Mouse (Mus musculus): ENCODE results near the gene Tnfaip8l1. TPM values are rescaled to one million over a fixed set of nuclear protein-coding genes. Genes with fewer than 3 reads are reported as not detected.

Tnfaip8l1 gene
- total RNA-seq (2023) = 1 to 10 TPM; 1.3 to 1.8 TPM

DNA sequence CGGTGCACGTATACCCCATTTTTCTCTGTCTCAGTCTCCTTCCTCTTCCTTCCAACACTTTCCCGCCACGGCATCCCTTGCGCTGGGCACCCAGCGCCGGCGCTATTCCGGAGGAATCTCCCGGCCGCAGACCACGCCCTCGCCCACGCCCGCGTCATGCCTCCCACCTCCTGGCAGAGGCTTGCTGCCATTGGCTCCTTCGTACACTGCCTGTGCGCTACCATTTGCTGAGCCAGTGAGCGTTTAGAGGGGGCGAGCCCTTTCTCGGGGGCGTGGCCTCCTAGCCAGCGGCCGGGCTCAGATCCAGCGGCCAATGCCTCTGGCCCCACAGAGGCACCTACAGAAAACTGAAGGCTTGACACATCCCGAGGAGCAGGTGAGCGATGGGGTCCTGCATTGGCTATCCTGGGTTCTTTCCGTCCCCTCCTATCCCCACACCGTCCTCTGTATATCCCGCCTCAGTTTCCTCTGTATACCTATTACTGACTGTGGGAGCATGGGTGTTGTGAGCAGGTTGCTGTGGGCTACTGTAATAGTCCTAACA lies at the start of gene Tnfaip8l1:
Tnfaip8l1 (plus strand) TSS at position 247 of the 544 bp plus-strand sequence.

DNA sequence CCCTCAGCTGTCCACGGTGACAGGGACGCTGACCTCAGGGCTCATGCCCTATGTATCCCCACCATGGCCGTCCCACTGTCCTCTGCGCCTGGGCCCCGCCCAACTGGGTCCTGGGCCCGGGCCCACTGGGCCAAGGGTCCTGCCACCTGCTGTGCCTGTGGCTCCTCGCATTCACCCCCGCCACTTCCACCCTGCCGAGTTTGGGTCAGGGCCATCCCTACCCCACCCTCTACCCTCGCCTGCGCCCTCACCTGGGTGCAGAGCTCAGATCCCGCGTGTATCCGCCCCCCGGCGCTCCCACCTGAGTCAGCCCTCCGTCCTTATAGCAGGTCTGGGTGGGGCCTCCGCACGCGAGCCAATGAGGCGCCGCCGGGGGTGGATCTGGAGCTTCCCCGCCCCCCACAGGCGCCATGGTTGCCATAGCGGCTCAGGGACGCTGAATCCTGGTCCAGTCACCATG lies 45.0 kb upstream of the Tnfaip8l1 start, which contains the start of gene Plin5:
Plin5 (minus strand) TSS at position 346 of the 460 bp plus-strand sequence.

DNA sequence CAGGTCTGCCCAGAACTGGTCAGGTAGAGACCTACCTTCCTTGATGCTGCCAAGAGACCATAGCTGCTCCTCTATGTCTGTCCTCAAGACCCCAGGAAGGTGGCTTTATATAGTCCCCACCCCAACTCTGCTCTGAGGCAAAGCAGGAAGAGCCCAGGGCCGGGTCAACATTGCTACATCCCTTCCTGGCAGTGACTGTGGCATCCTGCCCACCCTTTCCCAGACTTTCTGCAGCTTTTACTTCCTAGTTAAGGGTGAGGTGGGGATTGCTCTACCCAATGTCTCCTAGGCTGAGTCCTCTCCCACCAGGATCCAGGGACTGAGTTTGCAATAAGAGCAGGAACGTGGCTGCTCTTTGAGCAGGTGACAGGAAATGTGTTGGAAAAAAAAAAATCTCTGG lies 40.5 kb upstream of the Tnfaip8l1 start, which contains the start of gene Lrg1:
Lrg1 (minus strand) TSS at position 176 of the 400 bp plus-strand sequence.

DNA sequence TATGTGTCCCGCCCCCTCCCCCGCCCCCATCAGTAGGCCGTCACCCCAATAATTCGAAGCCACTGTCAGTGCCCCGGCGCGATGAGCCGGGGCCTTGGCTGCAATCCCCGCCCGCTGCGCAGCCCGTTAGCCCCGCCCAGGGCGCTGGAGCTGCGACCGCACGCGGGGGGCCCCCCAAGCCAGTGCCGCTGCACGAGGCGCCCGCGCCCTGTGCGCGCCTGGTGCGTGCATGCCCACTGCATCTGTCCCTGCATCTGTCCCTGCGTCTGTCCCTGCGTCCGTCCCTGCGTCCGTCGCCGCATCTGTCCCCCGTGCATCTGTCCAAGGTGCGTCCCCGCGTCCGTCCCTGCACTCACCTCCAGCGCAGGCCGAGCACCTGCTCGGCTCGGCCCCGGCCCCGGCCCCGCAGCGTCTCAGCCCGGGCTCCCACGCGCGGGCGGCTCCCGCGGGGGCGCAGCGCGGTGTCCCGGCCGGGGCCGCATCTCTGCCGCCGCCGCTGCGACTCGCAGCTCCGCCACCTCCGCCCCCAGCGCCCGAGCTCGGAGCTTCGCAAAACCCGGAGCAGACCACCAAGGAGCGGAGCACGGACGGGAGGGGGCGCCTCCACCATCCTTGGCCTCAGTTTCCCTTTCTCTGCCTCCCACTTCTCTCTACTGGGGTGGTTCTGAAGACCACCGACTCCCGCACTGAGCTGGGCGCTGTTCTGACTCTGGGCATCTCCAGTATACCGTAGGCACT lies 22.2 kb upstream of the Tnfaip8l1 start, which contains the start of gene Sema6b:
Sema6b (minus strand) TSS at position 486 of the 738 bp plus-strand sequence.

DNA sequence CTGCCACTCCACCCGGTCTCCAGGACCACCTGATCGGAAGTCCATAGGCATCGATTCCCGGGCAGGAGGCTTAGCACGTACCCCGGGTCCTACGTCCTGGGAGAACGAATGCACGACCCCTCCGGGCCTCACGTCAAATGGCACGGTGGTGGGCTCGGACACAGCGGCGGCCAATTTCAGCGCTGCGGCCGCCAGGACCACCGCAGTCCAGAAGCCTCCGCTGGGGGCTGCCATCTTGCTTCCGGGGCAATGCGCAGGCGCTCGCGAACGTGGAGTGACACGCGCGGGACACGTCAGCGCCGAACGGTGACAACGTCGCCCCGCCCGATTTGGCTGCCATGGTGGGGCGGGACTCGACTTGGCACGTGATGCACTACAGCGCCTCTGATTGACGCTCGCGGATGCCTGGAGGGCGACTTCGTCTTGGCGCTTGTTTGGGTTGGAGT lies 21.4 kb downstream of the Tnfaip8l1 start, which contains the start of gene Mydgf:
Mydgf (minus strand) TSS at position 263 of the 446 bp plus-strand sequence.

DNA sequence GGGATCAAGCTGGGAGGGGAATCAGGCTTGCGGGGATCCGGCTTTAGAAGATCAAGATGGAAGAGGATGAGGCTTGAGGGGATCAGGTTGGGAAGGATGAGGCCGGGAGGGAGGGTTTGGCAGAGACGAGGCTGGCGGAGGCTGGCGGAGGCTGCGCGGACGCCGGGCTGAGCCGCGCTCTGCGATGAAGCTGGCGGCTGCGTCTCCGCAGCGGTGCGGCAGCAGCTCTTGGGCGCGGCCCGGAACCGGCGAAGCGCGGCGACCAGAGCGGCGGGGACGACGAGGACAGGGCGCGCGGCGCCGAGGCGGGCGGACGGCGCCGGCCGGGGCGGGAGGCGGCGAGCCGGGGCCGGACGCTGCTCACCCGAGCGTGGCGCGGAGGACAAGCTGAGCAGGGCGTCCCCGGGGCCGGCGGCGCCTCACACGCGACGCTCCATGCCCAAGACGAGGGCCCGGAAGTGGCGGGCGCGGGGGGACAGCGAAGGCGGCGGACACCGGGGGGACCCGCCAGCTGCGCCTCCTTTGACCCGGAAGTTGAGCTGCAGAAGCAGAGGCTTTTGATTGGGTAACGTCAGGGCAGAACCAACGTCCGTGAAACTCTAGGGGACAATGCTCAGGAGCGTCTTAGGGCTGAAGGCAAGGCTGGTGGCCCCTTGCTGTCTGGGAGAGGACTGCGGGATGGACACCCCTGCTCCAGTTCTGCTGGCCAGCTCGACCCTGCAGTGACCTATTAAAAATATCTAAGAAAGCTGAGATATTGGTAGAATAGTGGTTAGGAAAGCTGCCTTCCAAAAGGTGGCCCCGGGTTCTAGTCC lies 56.3 kb downstream of the Tnfaip8l1 start, which contains the start of gene Dpp9:
Dpp9 (minus strand) TSS at position 529 of the 815 bp plus-strand sequence.

Other genes with a start within 250 kb of the Tnfaip8l1 start
- 1 to 10 TPM; 4.6 to 5.2 TPM for gene Zfp119b, start 213.0 kb upstream of the Tnfaip8l1 start, total RNA-seq (2023)
- 100 to 1,000 TPM; 124 to 153 TPM for gene Ebi3, start 209.8 kb upstream of the Tnfaip8l1 start, total RNA-seq (2023)
- 10 to 100 TPM; 24.1 to 24.2 TPM for gene Yju2, start 203.4 kb upstream of the Tnfaip8l1 start, total RNA-seq (2023)
- gene Shd, start 192.0 kb upstream of the Tnfaip8l1 start, total RNA-seq (2023) = 1 to 10 TPM in 1 of 2 experiments, under 1 TPM in 1; 0.35 to 1.6 TPM
- not detected for gene Fsd1, start 176.0 kb upstream of the Tnfaip8l1 start, total RNA-seq (2023)
- gene Stap2, start 156.9 kb upstream of the Tnfaip8l1 start, total RNA-seq (2023) = 1 to 10 TPM; 1.1 to 1.5 TPM
- gene Mpnd, start 156.8 kb upstream of the Tnfaip8l1 start, total RNA-seq (2023) = 10 to 100 TPM; 30.8 to 35.6 TPM
- gene Sh3gl1, start 125.8 kb upstream of the Tnfaip8l1 start, total RNA-seq (2023) = 10 to 100 TPM; 58.7 to 59.0 TPM
- gene Chaf1a, start 122.0 kb upstream of the Tnfaip8l1 start, total RNA-seq (2023) = 10 to 100 TPM; 16.7 to 19.3 TPM
- 10 to 100 TPM; 29.7 to 32.1 TPM for gene Ubxn6, start 87.4 kb upstream of the Tnfaip8l1 start, total RNA-seq (2023)
- 10 to 100 TPM; 39.7 to 45.3 TPM for gene Hdgfl2, start 82.8 kb upstream of the Tnfaip8l1 start, total RNA-seq (2023)
- under 1 TPM; 0.31 to 0.49 TPM for gene Plin4, start 52.7 kb upstream of the Tnfaip8l1 start, total RNA-seq (2023)
- gene Plin5, start 44.9 kb upstream of the Tnfaip8l1 start, total RNA-seq (2023) = 1 to 10 TPM; 1.2 to 1.3 TPM
- gene Lrg1, start 40.5 kb upstream of the Tnfaip8l1 start, total RNA-seq (2023) = 100 to 1,000 TPM; 165 to 222 TPM
- 1 to 10 TPM; 4.3 TPM for gene Sema6b, start 22.1 kb upstream of the Tnfaip8l1 start, total RNA-seq (2023)
- gene Mydgf, start 21.4 kb downstream of the Tnfaip8l1 start, total RNA-seq (2023) = 10 to 100 TPM; 26.6 to 30.6 TPM
- 10 to 100 TPM; 33.0 to 38.7 TPM for gene Dpp9, start 56.4 kb downstream of the Tnfaip8l1 start, total RNA-seq (2023)
- 10 to 100 TPM; 12.7 to 12.8 TPM for gene Fem1a, start 94.3 kb downstream of the Tnfaip8l1 start, total RNA-seq (2023)
- gene Ticam1, start 114.3 kb downstream of the Tnfaip8l1 start, total RNA-seq (2023) = 10 to 100 TPM; 13.2 to 15.0 TPM
- gene Plin3, start 130.4 kb downstream of the Tnfaip8l1 start, total RNA-seq (2023) = 10 to 100 TPM; 45.8 to 53.2 TPM
- not detected for gene Arrdc5, start 137.8 kb downstream of the Tnfaip8l1 start, total RNA-seq (2023)
- gene Uhrf1, start 140.8 kb downstream of the Tnfaip8l1 start, total RNA-seq (2023) = 10 to 100 TPM; 88.7 to 96.5 TPM
- gene Kdm4b, start 163.6 kb downstream of the Tnfaip8l1 start, total RNA-seq (2023) = 10 to 100 TPM; 16.8 to 18.0 TPM

All from neutrophil, adult 59 days (primary cell).